Mouse (Mus musculus): ENCODE results near the gene Rrp12. TPM values are rescaled to one million over a fixed set of nuclear protein-coding genes. Genes with fewer than 3 reads are reported as not detected.
A peak's percentile ranks its signal among the peaks of the same experiment; 100 is the strongest.

Rrp12 gene
- total RNA-seq, 2 experiments from 2014 or later, result 16.0 to 18.0 TPM

GRCm38 (mm10) chr19:41829381-41830105 is 66.4 kb downstream of the Rrp12 start, which contains the start of gene Frat1:
TSS of gene Frat1 (plus strand) at chr19:41829970.
- peak; percentile 89 to 94 for DNase-seq

GRCm38 (mm10) chr19:41828941-41829340 is 67.0 kb downstream of the Rrp12 start:
- no peak for DNase-seq

- no peak for DNase-seq
These were observed 69.4 kb downstream of the Rrp12 start for GRCm38 (mm10) chr19:41826529-41826928.

GRCm38 (mm10) chr19:41824950-41825349 is 71.0 kb downstream of the Rrp12 start:
- no peak for DNase-seq

GRCm38 (mm10) chr19:41822589-41822988 is 73.4 kb downstream of the Rrp12 start:
- DNase-seq, result no peak

- no peak for DNase-seq
These were observed 74.5 kb downstream of the Rrp12 start for GRCm38 (mm10) chr19:41821436-41821835.

- DNase-seq, result no peak
These were observed 77.2 kb downstream of the Rrp12 start for GRCm38 (mm10) chr19:41818749-41819148.

GRCm38 (mm10) chr19:41817325-41817724 is 78.6 kb downstream of the Rrp12 start:
- DNase-seq, result peak; percentile 41 to 70

- no peak for DNase-seq
These were observed 79.1 kb downstream of the Rrp12 start for GRCm38 (mm10) chr19:41816915-41817314.

- DNase-seq, result no peak
These were observed 79.6 kb downstream of the Rrp12 start for GRCm38 (mm10) chr19:41816410-41816809.

GRCm38 (mm10) chr19:41813374-41813773 is 82.6 kb downstream of the Rrp12 start:
- no peak for DNase-seq

Other genes with a start within 250 kb of the Rrp12 start
- under 1 TPM; 0.07 to 0.08 TPM for gene Slit1, start 152.5 kb downstream of the Rrp12 start, total RNA-seq (2021)
- gene Arhgap19, start 94.1 kb downstream of the Rrp12 start, total RNA-seq (2021), result 1 to 10 TPM; 2.0 to 2.6 TPM
- gene Frat1, start 66.2 kb downstream of the Rrp12 start, total RNA-seq (2021), result 1 to 10 TPM; 1.7 to 2.5 TPM
- 1 to 10 TPM; 2.5 to 3.3 TPM for gene Frat2, start 48.0 kb downstream of the Rrp12 start, total RNA-seq (2021)
- 100 to 1,000 TPM; 128 TPM for gene Pgam1, start 15.8 kb upstream of the Rrp12 start, total RNA-seq (2021)
- gene Exosc1, start 37.2 kb upstream of the Rrp12 start, total RNA-seq (2021), result 10 to 100 TPM; 11.4 to 13.1 TPM
- gene Zdhhc16, start 37.3 kb upstream of the Rrp12 start, total RNA-seq (2021), result 10 to 100 TPM; 12.9 to 14.0 TPM
- 10 to 100 TPM; 13.9 to 14.6 TPM for gene Mms19, start 85.0 kb upstream of the Rrp12 start, total RNA-seq (2021)
- 10 to 100 TPM; 17.7 to 19.2 TPM for gene Ubtd1, start 85.6 kb upstream of the Rrp12 start, total RNA-seq (2021)
- under 1 TPM in 1 of 2 experiments, not detected in 1; 0.47 TPM for gene Ankrd2, start 139.8 kb upstream of the Rrp12 start, total RNA-seq (2021)
- 1 to 10 TPM; 1.3 to 1.7 TPM for gene Hoga1, start 149.4 kb upstream of the Rrp12 start, total RNA-seq (2021)
- not detected for gene 4933411K16Rik, start 156.1 kb upstream of the Rrp12 start, total RNA-seq (2021)
- 1 to 10 TPM; 2.3 to 3.1 TPM for gene Morn4, start 190.2 kb upstream of the Rrp12 start, total RNA-seq (2021)
- 10 to 100 TPM; 18.2 to 19.3 TPM for gene Pi4k2a, start 194.3 kb upstream of the Rrp12 start, total RNA-seq (2021)
- gene Avpi1, start 232.9 kb upstream of the Rrp12 start, total RNA-seq (2021), result 10 to 100 TPM; 10.1 to 12.4 TPM